In the genomic region with DNA sequence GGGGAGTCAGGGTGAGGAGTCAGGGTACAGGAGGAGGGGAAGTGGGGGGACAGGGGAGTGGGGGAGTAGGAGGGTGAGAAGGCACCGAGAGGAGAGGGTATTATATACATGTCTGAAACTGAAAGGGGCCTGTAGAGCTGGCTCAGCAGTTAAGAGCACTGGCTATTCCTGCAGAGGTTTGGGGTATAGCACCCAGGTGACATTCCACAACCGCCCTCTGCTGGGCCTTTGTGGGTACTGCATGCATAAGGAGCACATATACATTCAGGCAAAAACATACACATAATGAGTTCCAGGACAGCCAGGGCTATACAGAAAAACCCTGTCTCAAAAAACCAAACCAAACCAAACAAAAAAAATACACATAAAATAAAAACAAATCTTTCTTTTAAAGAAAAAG, we compare ENCODE assay signal across 11 mouse cellular contexts. TPM values are rescaled to one million over a fixed set of nuclear protein-coding genes. Genes with fewer than 3 reads are reported as not detected.
DNase-seq lines count a peak whose midpoint lies in the region; ATAC-seq and TF ChIP-seq lines count a peak whose summit lies in the region.
"Had no signal": no experiment of that assay in that cellular context is flagged by ENCODE, and none has a peak within 500 bp of the region (broad histone marks: within the 10 kb centered on the region; RNA-seq: fewer than 3 reads in every experiment).

No protein-coding gene starts in this region.

- peak; percentile 68; the same call in 1 of the 2 replicates for TF ChIP-seq CTCF in testis, adult 2 months (IDR thresholded peaks at IDR 0.05; ENCODE audit: control insufficient read depth, insufficient read depth, insufficient replicate concordance, low read depth, low read length)

- H3K36me3 ChIP-seq in hindbrain, embryonic 11.5 days (ENCODE audit: control insufficient read depth, insufficient read depth, low read length), result no peaks in the 10 kb centered on the region
- H3K36me3 ChIP-seq in hindbrain, embryonic 10.5 days, result no peaks in the 10 kb centered on the region
- no peaks in the 10 kb centered on the region for H3K36me3 ChIP-seq in testis, adult 2 months (ENCODE audit: control insufficient read depth, insufficient read depth, low read length)
- H3K36me3 ChIP-seq: forebrain, embryonic 10.5 days had no signal

- WGBS in hindbrain, embryonic 11.5 days, result 58% methylated on average over 2 of the region's 2 CpGs
- WGBS in hindbrain, embryonic 10.5 days, result 58% methylated on average over 2 of the region's 2 CpGs

- no peak overlapping the region for H3K4me3 ChIP-seq in hindbrain, embryonic 11.5 days (ENCODE audit: low read depth, low read length)
- no peak overlapping the region for H3K4me3 ChIP-seq in hindbrain, embryonic 10.5 days
- no peak overlapping the region for H3K4me3 ChIP-seq in testis, adult 2 months (ENCODE audit: control insufficient read depth, low read depth, low read length)
- H3K4me3 ChIP-seq: forebrain, embryonic 10.5 days had no signal

- H3K4me2 ChIP-seq in hindbrain, embryonic 11.5 days (replicated peaks; ENCODE audit: low read depth, low read length), result no peak overlapping the region
- H3K4me2 ChIP-seq: hindbrain, embryonic 14.5 days had no signal

- H3K4me1 ChIP-seq in hindbrain, embryonic 11.5 days (replicated peaks; ENCODE audit: control insufficient read depth, insufficient read depth, low read length), result no peaks in the 10 kb centered on the region; the same call in 1 of the 2 replicates
- H3K4me1 ChIP-seq in hindbrain, embryonic 10.5 days (replicated peaks), result peaks cover 19% of the 10 kb centered on the region
- peaks cover 2% of the 10 kb centered on the region for H3K4me1 ChIP-seq in testis, adult 2 months (ENCODE audit: control insufficient read depth, insufficient read depth, low read length)

- DNase-seq in hindbrain, embryonic 11.5 days (ENCODE audit: low spot score), result peak; percentile 39
- DNase-seq in hindbrain, embryonic 10.5 days (ENCODE audit: low spot score), result no peak
- DNase-seq in testis, postnatal 10 days (ENCODE audit: low spot score), result no peak
- peak; percentile 50 for DNase-seq in c-Kit-positive CD71-positive TER-119-positive erythroid progenitor cells, embryonic 14.5 days (ENCODE audit: low spot score)
- no peak for DNase-seq in Muller cell, postnatal 12 days (ENCODE audit: inconsistent ontology term)
- no peak for DNase-seq in frontal cortex, postnatal 14 days (ENCODE audit: low spot score in 2 of 2)
- DNase-seq: heart, adult 18-20 months had no signal

- TF ChIP-seq POLR2A in testis, adult 2 months (IDR thresholded peaks at IDR 0.05; ENCODE audit: control insufficient read depth, low read depth, low read length), result no peak

- H3K27me3 ChIP-seq in hindbrain, embryonic 11.5 days (ENCODE audit: control insufficient read depth, insufficient read depth, low read length), result no peaks in the 10 kb centered on the region
- H3K27me3 ChIP-seq in hindbrain, embryonic 10.5 days (ENCODE audit: insufficient read depth, poor library complexity, severe bottlenecking), result peaks cover 14% of the 10 kb centered on the region
- H3K27me3 ChIP-seq in testis, adult 2 months (ENCODE audit: control insufficient read depth, insufficient read depth, low read length), result no peaks in the 10 kb centered on the region

- no peak for ATAC-seq in hindbrain, embryonic 11.5 days (ENCODE audit: low FRiP score)
- no peak; the same call in 1 of the 2 replicates for ATAC-seq in megakaryocyte progenitor cell, adult 5-6 weeks (replicated peaks; ENCODE audit: poor library complexity)

- H3K9ac ChIP-seq in hindbrain, embryonic 11.5 days (ENCODE audit: low read depth, low read length), result no peak overlapping the region
- H3K9ac ChIP-seq: hindbrain, embryonic 14.5 days had no signal

- no peaks in the 10 kb centered on the region for H3K9me3 ChIP-seq in hindbrain, embryonic 11.5 days (ENCODE audit: control insufficient read depth, low read length)
- no peaks in the 10 kb centered on the region for H3K9me3 ChIP-seq in hindbrain, embryonic 10.5 days
- H3K9me3 ChIP-seq: forebrain, embryonic 10.5 days had no signal

- H3K27ac ChIP-seq in hindbrain, embryonic 11.5 days (ENCODE audit: low read depth, low read length), result no peak overlapping the region
- no peak overlapping the region for H3K27ac ChIP-seq in hindbrain, embryonic 10.5 days
- no peak overlapping the region for H3K27ac ChIP-seq in testis, adult 2 months (ENCODE audit: control insufficient read depth, insufficient read depth, low read depth, low read length)
- H3K27ac ChIP-seq: forebrain, embryonic 10.5 days; hindbrain, embryonic 14.5 days had no signal

RNA-seq across cellular contexts. Expression of a gene that starts 6.6 kb away (rescaled TPM):
- 22.5 and 26.3 TPM in 2 replicates for polyA plus RNA-seq in hindbrain, embryonic 11.5 days (2014; fragmentation: Nextera tagmentation; extraction: Ambion mirVana)
- polyA plus RNA-seq in hindbrain, embryonic 10.5 days (2016; fragmentation: Nextera tagmentation; extraction: Ambion mirVana), result 38.5 and 43.0 TPM in 2 replicates
- polyA plus RNA-seq in testis, adult 2 months (2012; rRNA removed), result 74.5 and 78.3 TPM in 2 replicates
- total RNA-seq in megakaryocyte progenitor cell, adult 5-6 weeks (2015), result 21.2 and 22.5 TPM in 2 replicates
- 41.3 and 52.0 TPM in 2 replicates for total RNA-seq in megakaryocyte progenitor cell, adult 5-6 weeks (2017)

Comparison
In these comparisons a context has a peak if more than half of its experiments do, and no peak if none do; other contexts are left out.
1. DNase-seq: peak in hindbrain, embryonic 11.5 days (single experiment) and c-Kit-positive CD71-positive TER-119-positive erythroid progenitor cells, embryonic 14.5 days (single experiment); none in hindbrain, embryonic 10.5 days (single experiment), testis, postnatal 10 days (single experiment), Muller cell, postnatal 12 days (single experiment) and frontal cortex, postnatal 14 days (0 of 2).